Mouse (Mus musculus) CD4-positive, CD25-positive, alpha-beta regulatory T cell, adult 2 months (primary cell): ENCODE results near the gene Prr18.
"Not testable (repeated sequence)": the region's sequence is repeated elsewhere in the genome, so short reads cannot be mapped to it uniquely, and the experiment has no call there.

Experiments
- DNase-seq: peaks from one replicate; pipeline ENCODE4 v3.0.0-alpha.2; 2012; ENCODE audit warnings: low read depth, low spot score

Prr18 gene

GRCm38 (mm10) chr17:8337159-8337558 is at the start of gene Prr18:
TSS of gene Prr18 (plus strand) at chr17:8337459.
- DNase-seq, result not testable (repeated sequence)

GRCm38 (mm10) chr17:8289993-8290679 is 47.1 kb upstream of the Prr18 start:
- no peak for DNase-seq

- no peak for DNase-seq
These were observed 46.5 kb upstream of the Prr18 start for GRCm38 (mm10) chr17:8290736-8291135.

GRCm38 (mm10) chr17:8295825-8296224 is 41.4 kb upstream of the Prr18 start:
- DNase-seq, result no peak

GRCm38 (mm10) chr17:8296313-8296844 is 40.9 kb upstream of the Prr18 start:
- no peak for DNase-seq

GRCm38 (mm10) chr17:8297746-8298145 is 39.5 kb upstream of the Prr18 start:
- no peak for DNase-seq

- DNase-seq, result no peak
These were observed 39.0 kb upstream of the Prr18 start for GRCm38 (mm10) chr17:8298281-8298680.

GRCm38 (mm10) chr17:8299524-8299923 is 37.7 kb upstream of the Prr18 start:
- DNase-seq, result no peak

GRCm38 (mm10) chr17:8301515-8301914 is 35.7 kb upstream of the Prr18 start:
- no peak for DNase-seq

- DNase-seq, result no peak
These were observed 34.4 kb upstream of the Prr18 start for GRCm38 (mm10) chr17:8302772-8303438.

- no peak for DNase-seq
These were observed 33.6 kb upstream of the Prr18 start for GRCm38 (mm10) chr17:8303671-8304070.

GRCm38 (mm10) chr17:8305801-8306200 is 31.5 kb upstream of the Prr18 start:
- peak; percentile 59 for DNase-seq

- DNase-seq, result peak; percentile 96
These were observed 26.2 kb upstream of the Prr18 start, which contains the start of gene Sft2d1 for GRCm38 (mm10) chr17:8310838-8311614. TSS of gene Sft2d1 (plus strand) at chr17:8311102.

GRCm38 (mm10) chr17:8311751-8312150 is 25.5 kb upstream of the Prr18 start:
- peak; percentile 21 for DNase-seq

GRCm38 (mm10) chr17:8313976-8314375 is 23.3 kb upstream of the Prr18 start:
- DNase-seq, result no peak

GRCm38 (mm10) chr17:8316251-8316650 is 21.0 kb upstream of the Prr18 start:
- peak; percentile 48 for DNase-seq

- DNase-seq, result not testable (repeated sequence)
These were observed 10.4 kb upstream of the Prr18 start for GRCm38 (mm10) chr17:8326877-8327276.

GRCm38 (mm10) chr17:8328511-8329174 is 8.6 kb upstream of the Prr18 start:
- peak; percentile 47 for DNase-seq

GRCm38 (mm10) chr17:8330602-8331001 is 6.7 kb upstream of the Prr18 start:
- DNase-seq, result no peak

- no peak for DNase-seq
These were observed 2.6 kb downstream of the Prr18 start for GRCm38 (mm10) chr17:8339666-8340374.
